17 mouse cellular contexts compared by ENCODE assay signal in the genomic region with DNA sequence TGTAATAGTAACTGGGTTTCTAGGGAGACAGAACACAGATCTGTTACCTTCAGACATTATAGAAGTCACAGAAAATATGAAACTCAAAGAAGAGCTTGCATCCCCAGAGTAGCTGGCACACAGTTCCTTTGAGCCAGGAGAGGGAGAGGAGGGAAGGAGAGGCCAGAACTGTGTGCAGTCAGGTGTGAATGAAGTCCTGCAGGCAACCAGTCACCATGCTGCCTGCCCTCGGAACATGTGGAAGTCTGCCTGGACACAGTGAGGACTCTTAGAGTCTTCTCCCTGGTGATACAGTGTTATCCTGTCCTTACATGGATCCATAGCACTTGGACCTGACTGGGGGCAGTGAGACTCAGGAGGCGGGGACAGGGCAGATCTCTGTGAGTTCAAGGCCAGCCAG. TPM values are rescaled to one million over a fixed set of nuclear protein-coding genes. Genes with fewer than 3 reads are reported as not detected.
DNase-seq lines count a peak whose midpoint lies in the region; ATAC-seq lines count a peak whose summit lies in the region.
"Had no signal": no experiment of that assay in that cellular context is flagged by ENCODE, and none has a peak within 500 bp of the region (broad histone marks: within the 10 kb centered on the region; RNA-seq: fewer than 3 reads in every experiment).

No protein-coding gene starts in this region.

- ATAC-seq in megakaryocyte progenitor cell, adult 5-6 weeks (replicated peaks; ENCODE audit: poor library complexity) = no peak
- ATAC-seq: forebrain, embryonic 14.5 days; forebrain, embryonic 16.5 days had no signal

- peak; percentile 80 for DNase-seq in heart, adult 11 months
- no peak for DNase-seq in heart, postnatal 14 days
- DNase-seq in kidney, postnatal 36 days = peak; percentile 29 to 43
- no peak for DNase-seq in kidney, adult 9 months
- DNase-seq: adrenal gland, adult 2 months; adrenal gland, postnatal 10 days; adrenal gland, postnatal 25 days; cerebellum, adult 11 months; cerebellum, adult 18-20 months; cerebellum, adult 8-10 months; cerebellum, adult 9-11 months; cerebellum, postnatal 25 days; embryo, embryonic 11 days had no signal

- intact Hi-C loops in heart, postnatal 14 days (cut with DNase I) = no loop called here

RNA-seq across cellular contexts. Expression of gene Spock2, which starts 13.7 kb away (rescaled TPM):
- total RNA-seq in heart, postnatal 14 days (2021) = 10 to 100 TPM; 11.5 to 18.0 TPM
- total RNA-seq in megakaryocyte progenitor cell, adult 5-6 weeks (2015) = 0.02 TPM in 1 of 2 replicates, not detected in the other
- not detected in 2 replicates for total RNA-seq in megakaryocyte progenitor cell, adult 5-6 weeks (2017)
- total RNA-seq: MEL had no signal

Comparison
In these comparisons a context has a peak if more than half of its experiments do, and no peak if none do; other contexts are left out.
1. DNase-seq: peak in heart, adult 11 months (single experiment) and kidney, postnatal 36 days (2 of 2); none in heart, postnatal 14 days (0 of 2) and kidney, adult 9 months (single experiment).
2. RNA of gene Spock2, which starts 13.7 kb away (total RNA-seq): 11.5 to 18.0 TPM in heart, postnatal 14 days; 0.02 TPM in megakaryocyte progenitor cell, adult 5-6 weeks; every median in the first group is over 10 times any median in the second.